Mouse (Mus musculus): Measurements from ENCODE around the gene Usp46. TPM values are rescaled to one million over a fixed set of nuclear protein-coding genes. Genes with fewer than 3 reads are reported as not detected.
A peak's percentile ranks its signal among the peaks of the same experiment; 100 is the strongest.

Gene Usp46
- total and polyA plus RNA-seq, 2 experiments = 3.0 to 5.4 TPM

GRCm38 (mm10) chr5:74029787-74030186 is 38.4 kb downstream of the Usp46 start:
- peaks cover 19% of the 10 kb centered on the region for H3K36me3 ChIP-seq (ENCODE audit: control insufficient read depth, insufficient read depth, low read length)
- no peak overlapping the region for H3K9ac ChIP-seq (ENCODE audit: low read depth, low read length)
- peaks cover 5% of the 10 kb centered on the region for H3K4me1 ChIP-seq (ENCODE audit: control insufficient read depth, insufficient read depth, low read length)
- no peaks in the 10 kb centered on the region for H3K79me2 ChIP-seq (ENCODE audit: control insufficient read depth, insufficient read depth, low read length)
- DNase-seq (ENCODE audit: extremely low read depth, low read depth, low spot score) = no peak
- H3K4me3 ChIP-seq (ENCODE audit: insufficient read depth, low read depth, low read length) = no peak overlapping the region
- WGBS = 74% methylated on average over 7 of the region's 7 CpGs
- H3K27me3 ChIP-seq (ENCODE audit: control insufficient read depth, insufficient read depth, low read length) = no peaks in the 10 kb centered on the region
- no peak overlapping the region for H3K27ac ChIP-seq (replicated peaks; ENCODE audit: insufficient read depth, low read depth, low read length)
- TF ChIP-seq POLR2A (IDR thresholded peaks at IDR 0.05; ENCODE audit: extremely low read depth, insufficient read depth, low read length) = no peak
- TF ChIP-seq CTCF (IDR thresholded peaks at IDR 0.05; ENCODE audit: low read depth, low read length) = no peak

- H3K4me3 ChIP-seq (ENCODE audit: insufficient read depth, low read depth, low read length) = no peak overlapping the region
- no peak for DNase-seq (ENCODE audit: extremely low read depth, low read depth, low spot score)
- peaks cover 19% of the 10 kb centered on the region for H3K36me3 ChIP-seq (ENCODE audit: control insufficient read depth, insufficient read depth, low read length)
- WGBS = 90% methylated on average over 25 of the region's 25 CpGs
- H3K27me3 ChIP-seq (ENCODE audit: control insufficient read depth, insufficient read depth, low read length) = no peaks in the 10 kb centered on the region
- H3K9ac ChIP-seq (ENCODE audit: low read depth, low read length) = no peak overlapping the region
- no peak overlapping the region for H3K27ac ChIP-seq (replicated peaks; ENCODE audit: insufficient read depth, low read depth, low read length)
- peaks cover 5% of the 10 kb centered on the region for H3K4me1 ChIP-seq (ENCODE audit: control insufficient read depth, insufficient read depth, low read length)
- TF ChIP-seq POLR2A (IDR thresholded peaks at IDR 0.05; ENCODE audit: extremely low read depth, insufficient read depth, low read length) (no peak), CTCF (IDR thresholded peaks at IDR 0.05; ENCODE audit: low read depth, low read length) (no peak)
- no peaks in the 10 kb centered on the region for H3K79me2 ChIP-seq (ENCODE audit: control insufficient read depth, insufficient read depth, low read length)
Observed at GRCm38 (mm10) chr5:74028691-74029479, 39.3 kb downstream of the Usp46 start.

GRCm38 (mm10) chr5:74028221-74028620 is 40.0 kb downstream of the Usp46 start:
- 87% methylated on average over 2 of the region's 2 CpGs for WGBS
- no peak for DNase-seq (ENCODE audit: extremely low read depth, low read depth, low spot score)
- H3K27me3 ChIP-seq (ENCODE audit: control insufficient read depth, insufficient read depth, low read length) = no peaks in the 10 kb centered on the region
- H3K4me3 ChIP-seq (ENCODE audit: insufficient read depth, low read depth, low read length) = no peak overlapping the region
- H3K9ac ChIP-seq (ENCODE audit: low read depth, low read length) = no peak overlapping the region
- H3K4me1 ChIP-seq (ENCODE audit: control insufficient read depth, insufficient read depth, low read length) = peaks cover 5% of the 10 kb centered on the region
- peaks cover 19% of the 10 kb centered on the region for H3K36me3 ChIP-seq (ENCODE audit: control insufficient read depth, insufficient read depth, low read length)
- TF ChIP-seq CTCF (IDR thresholded peaks at IDR 0.05; ENCODE audit: low read depth, low read length) = no peak
- TF ChIP-seq POLR2A (IDR thresholded peaks at IDR 0.05; ENCODE audit: extremely low read depth, insufficient read depth, low read length) = no peak
- H3K79me2 ChIP-seq (ENCODE audit: control insufficient read depth, insufficient read depth, low read length) = no peaks in the 10 kb centered on the region
- H3K27ac ChIP-seq (replicated peaks; ENCODE audit: insufficient read depth, low read depth, low read length) = no peak overlapping the region

- no peak for DNase-seq (ENCODE audit: extremely low read depth, low read depth, low spot score)
Observed at GRCm38 (mm10) chr5:74020506-74020905, 47.7 kb downstream of the Usp46 start.

GRCm38 (mm10) chr5:74018870-74019565 is 49.2 kb downstream of the Usp46 start:
- TF ChIP-seq POLR2A (IDR thresholded peaks at IDR 0.05; ENCODE audit: extremely low read depth, insufficient read depth, low read length) (no peak), CTCF (IDR thresholded peaks at IDR 0.05; ENCODE audit: low read depth, low read length) (no peak)

More at GRCm38 (mm10) chr5:74020506-74020905, 47.7 kb downstream of the Usp46 start:
- H3K4me3 ChIP-seq (ENCODE audit: insufficient read depth, low read depth, low read length) = no peak overlapping the region
- H3K27ac ChIP-seq (replicated peaks; ENCODE audit: insufficient read depth, low read depth, low read length) = no peak overlapping the region
- H3K4me1 ChIP-seq (ENCODE audit: control insufficient read depth, insufficient read depth, low read length) = no peaks in the 10 kb centered on the region
- H3K79me2 ChIP-seq (ENCODE audit: control insufficient read depth, insufficient read depth, low read length) = no peaks in the 10 kb centered on the region
- H3K36me3 ChIP-seq (ENCODE audit: control insufficient read depth, insufficient read depth, low read length) = peaks cover 17% of the 10 kb centered on the region
- no peaks in the 10 kb centered on the region for H3K27me3 ChIP-seq (ENCODE audit: control insufficient read depth, insufficient read depth, low read length)
- TF ChIP-seq CTCF (IDR thresholded peaks at IDR 0.05; ENCODE audit: low read depth, low read length) (no peak), POLR2A (IDR thresholded peaks at IDR 0.05; ENCODE audit: extremely low read depth, insufficient read depth, low read length) (no peak)
- WGBS = 87% methylated on average over 4 of the region's 4 CpGs
- H3K9ac ChIP-seq (ENCODE audit: low read depth, low read length) = no peak overlapping the region

More at GRCm38 (mm10) chr5:74018870-74019565, 49.2 kb downstream of the Usp46 start:
- H3K27me3 ChIP-seq (ENCODE audit: control insufficient read depth, insufficient read depth, low read length) = no peaks in the 10 kb centered on the region
- H3K9ac ChIP-seq (ENCODE audit: low read depth, low read length) = no peak overlapping the region
- 92% methylated on average over 8 of the region's 8 CpGs for WGBS
- H3K79me2 ChIP-seq (ENCODE audit: control insufficient read depth, insufficient read depth, low read length) = no peaks in the 10 kb centered on the region
- no peak overlapping the region for H3K4me3 ChIP-seq (ENCODE audit: insufficient read depth, low read depth, low read length)
- H3K36me3 ChIP-seq (ENCODE audit: control insufficient read depth, insufficient read depth, low read length) = peaks cover 20% of the 10 kb centered on the region
- H3K27ac ChIP-seq (replicated peaks; ENCODE audit: insufficient read depth, low read depth, low read length) = no peak overlapping the region
- peak; percentile 6 for DNase-seq (ENCODE audit: extremely low read depth, low read depth, low spot score)
- no peaks in the 10 kb centered on the region for H3K4me1 ChIP-seq (ENCODE audit: control insufficient read depth, insufficient read depth, low read length)

All from liver, adult 2 months (tissue).